Mouse (Mus musculus) kidney, adult 2 months (tissue): ENCODE measurements at regions not wholly inside any gene's neighbourhood (a gene's known extent, or its start where the extent isn't known, plus 50 kb on each side); places are given as distances from the start of the nearest gene placed in this dataset.

Source experiments
- CTCF ChIP-seq: fragments of 200-500 bp; conservative IDR thresholded peaks from 2 replicates; pipeline ENCODE4 v1.5.1; 2011; ENCODE audit warnings: low read depth, mild to moderate bottlenecking, control low read depth, low read length, moderate library complexity, mixed read lengths; ENCODE audit not compliant: insufficient read depth, insufficient read length
- POLR2A ChIP-seq: fragments of 200-500 bp; IDR thresholded peaks from one replicate; pipeline ENCODE4 v1.6.1; 2011; ENCODE audit warnings: low read depth, low read length, control low read depth

DNA sequence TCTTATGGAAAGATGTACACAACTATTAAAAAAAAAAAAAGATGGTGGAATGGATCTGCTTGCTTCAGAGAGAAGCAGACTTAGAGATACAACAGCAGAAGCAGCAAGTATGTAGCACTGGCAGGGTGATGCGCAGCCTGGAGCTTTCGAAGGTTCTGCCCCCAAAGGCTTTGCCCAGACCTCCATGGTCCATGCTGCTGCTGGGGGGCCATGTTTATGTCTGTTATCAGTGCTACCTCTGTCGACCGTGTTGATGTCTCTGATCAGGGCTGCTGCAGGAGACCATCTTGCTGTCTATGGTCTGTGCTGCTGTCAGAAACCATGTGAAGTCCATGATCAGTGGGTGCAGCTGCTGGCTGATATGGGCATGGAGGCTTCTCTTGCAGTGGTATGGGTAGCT is 88.6 kb upstream of the Fam189a1 start:
- TF ChIP-seq POLR2A (no peak), CTCF (no peak)
